Mouse (Mus musculus) neural tube, embryonic 14.5 days (tissue): ENCODE data around the gene Rs1. TPM values are rescaled to one million over a fixed set of nuclear protein-coding genes. Genes with fewer than 3 reads are reported as not detected.

Experiments used
- ATAC-seq: fragments of 200-750 bp; cut with Nextera tagmentation; 2 replicates; pipeline ENCODE4 v1.8.0; 2017; ENCODE audit warnings: low read depth, mild to moderate bottlenecking, moderate TSS enrichment, moderate library complexity
- H3K27ac ChIP-seq: fragments of 300-500 bp; sonication (generic); 2 replicates; pipeline ENCODE4 v1.5.1; 2014; ENCODE audit warnings: low read depth, mild to moderate bottlenecking, control low read depth, low read length, moderate library complexity, mixed read lengths
- H3K27me3 ChIP-seq: fragments of 300-500 bp; sonication (generic); 2 replicates; pipeline ENCODE4 v1.6.1; 2014; ENCODE audit warnings: low read length; ENCODE audit not compliant: control insufficient read depth, insufficient read depth
- H3K36me3 ChIP-seq: fragments of 300-500 bp; sonication (generic); 2 replicates; pipeline ENCODE4 v1.6.1; 2014; ENCODE audit warnings: low read length, mixed read lengths; ENCODE audit not compliant: control insufficient read depth, insufficient read depth
- H3K4me1 ChIP-seq: fragments of 300-500 bp; sonication (generic); 2 replicates; pipeline ENCODE4 v1.6.1; 2014; ENCODE audit warnings: low read length; ENCODE audit not compliant: control insufficient read depth, insufficient read depth
- H3K4me2 ChIP-seq: fragments of 300-500 bp; sonication (generic); 2 replicates; pipeline ENCODE4 v1.6.1; 2014; ENCODE audit warnings: mild to moderate bottlenecking, low read depth, low read length, control low read depth
- H3K4me3 ChIP-seq: fragments of 300-500 bp; sonication (generic); 2 replicates; pipeline ENCODE4 v1.5.1; 2014; ENCODE audit warnings: low read depth, low read length, control low read depth, mixed read lengths
- H3K9ac ChIP-seq: fragments of 300-500 bp; sonication (generic); replicated peaks from 2 replicates; pipeline ENCODE4 v1.6.1; 2014; ENCODE audit warnings: low read depth, mild to moderate bottlenecking, control low read depth, low read length, mixed read lengths
- H3K9me3 ChIP-seq: fragments of 300-500 bp; sonication (generic); 2 replicates; pipeline ENCODE4 v1.6.1; 2016; ENCODE audit warnings: low read length; ENCODE audit not compliant: control insufficient read depth
- WGBS: fragments of 180-500 bp; shearing (Covaris S2); extraction: QIAGEN DNeasy Blood & Tissue Kit; methylation state at CpG from one replicate; pipeline ENCODE4 v1.1.7; 2014; 5-methylcytosine and 5-hydroxymethylcytosine counted together
- polyA plus RNA-seq: library from polyadenylated mRNA; unstranded; fragments of >200 nt; fragmentation: Nextera tagmentation; extraction: Ambion mirVana; gene quantifications from 2 replicates; pipeline ENCODE4 v1.2.1, GENCODE M21; 2014

Gene Rs1
- polyA plus RNA-seq, 1 experiment from 2014 or later, result 0.08 TPM

DNA sequence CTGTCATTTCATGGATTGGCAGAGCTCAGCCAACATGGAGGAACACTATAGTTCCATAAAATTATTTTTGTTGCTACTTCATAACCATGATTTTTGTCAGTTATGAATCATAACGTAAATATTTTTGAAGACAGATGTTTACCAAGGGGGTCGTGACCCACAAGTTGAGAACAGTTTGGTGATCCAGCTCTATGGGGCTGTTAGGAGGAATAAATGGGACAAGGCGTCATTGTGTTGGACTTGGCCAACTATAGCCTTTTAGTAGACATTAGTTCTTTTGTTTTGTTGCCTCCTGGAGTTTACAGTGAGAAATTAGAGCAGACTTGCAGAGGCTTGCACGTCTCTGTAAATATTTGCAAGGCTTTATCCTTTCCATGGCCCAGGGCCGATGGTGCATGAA lies 14.5 kb downstream of the Rs1 start:
- H3K4me2 ChIP-seq, result no peak overlapping the region
- no peaks in the 10 kb centered on the region for H3K36me3 ChIP-seq
- H3K4me3 ChIP-seq, result no peak overlapping the region
- H3K27ac ChIP-seq, result no peak overlapping the region
- no peaks in the 10 kb centered on the region for H3K4me1 ChIP-seq
- 0 out of 2 replicates have a peak, but pooled peaks cover 3% of the 10 kb centered on the region for H3K27me3 ChIP-seq
- ATAC-seq, result no peak
- WGBS, result 82% methylated on average over 5 of the region's 5 CpGs
- H3K9me3 ChIP-seq, result no peaks in the 10 kb centered on the region
- no peak overlapping the region for H3K9ac ChIP-seq

DNA sequence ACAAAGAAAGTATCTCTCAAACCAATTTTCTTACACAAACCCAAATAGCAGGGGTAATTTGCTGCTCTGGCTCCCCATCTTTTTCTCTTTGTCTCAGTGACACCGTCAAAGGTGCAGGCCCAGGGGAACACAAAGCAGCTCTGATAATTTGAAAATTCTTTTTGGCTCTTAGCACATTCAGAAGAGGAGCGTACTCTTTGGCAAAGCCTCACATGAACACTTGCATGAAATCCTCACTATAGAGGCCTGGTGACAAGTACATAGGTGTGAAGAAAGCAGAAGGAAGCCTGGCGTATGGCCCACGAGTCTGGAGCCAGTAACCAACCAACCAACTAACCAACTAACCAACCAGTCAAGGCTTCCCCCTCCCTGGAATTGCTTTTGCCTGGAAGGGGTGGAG lies 27.1 kb downstream of the Rs1 start:
- Histone ChIP-seq H3K27me3 (no peaks in the 10 kb centered on the region), H3K27ac (no peak overlapping the region), H3K4me3 (no peak overlapping the region), H3K9me3 (no peaks in the 10 kb centered on the region), H3K9ac (no peak overlapping the region), H3K36me3 (no peaks in the 10 kb centered on the region), H3K4me1 (no peaks in the 10 kb centered on the region), H3K4me2 (no peak overlapping the region)
- WGBS, result 78% methylated on average over 4 of the region's 4 CpGs
- no peak for ATAC-seq

DNA sequence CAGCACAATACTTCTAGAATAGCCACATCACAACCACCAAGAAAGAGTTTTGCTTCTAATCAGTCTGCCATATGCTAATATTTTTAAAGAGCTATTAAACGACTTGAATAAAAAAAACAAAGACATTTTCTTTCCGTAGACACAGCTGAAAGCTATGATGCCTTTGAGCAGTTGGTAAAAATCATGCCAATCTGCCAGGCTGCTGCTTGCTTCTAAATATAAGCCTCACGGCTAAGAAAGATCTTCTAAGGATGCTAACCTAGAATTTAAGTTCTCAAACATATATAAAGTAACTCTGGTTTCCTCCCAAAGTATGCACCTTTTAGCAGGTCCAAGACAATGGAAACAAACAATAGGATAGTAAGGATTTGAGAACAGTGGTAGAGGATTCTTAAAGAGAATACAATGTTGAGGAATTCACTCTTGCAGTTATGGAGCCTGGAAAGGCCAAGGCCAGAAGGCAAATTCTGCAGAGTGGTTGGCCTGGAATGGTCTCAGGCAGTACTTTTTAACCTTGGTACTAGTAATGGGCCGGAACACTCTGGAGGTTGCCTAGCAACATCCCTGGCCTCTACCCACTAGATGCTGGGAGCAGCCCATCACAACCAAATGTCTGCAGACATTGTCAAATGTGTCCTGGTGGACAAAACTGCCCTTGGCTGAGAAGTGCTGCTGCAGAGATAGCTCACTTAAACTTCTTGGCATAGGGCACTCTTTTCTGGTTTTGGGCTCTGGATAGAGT lies 36.8 kb downstream of the Rs1 start:
- Histone ChIP-seq H3K36me3 (no peaks in the 10 kb centered on the region), H3K9me3 (no peaks in the 10 kb centered on the region), H3K27ac (no peak overlapping the region), H3K4me3 (no peak overlapping the region), H3K4me2 (no peak overlapping the region), H3K9ac (no peak overlapping the region), H3K27me3 (no peaks in the 10 kb centered on the region), H3K4me1 (no peaks in the 10 kb centered on the region)
- WGBS, result 75% methylated on average over 4 of the region's 4 CpGs
- no peak for ATAC-seq

DNA sequence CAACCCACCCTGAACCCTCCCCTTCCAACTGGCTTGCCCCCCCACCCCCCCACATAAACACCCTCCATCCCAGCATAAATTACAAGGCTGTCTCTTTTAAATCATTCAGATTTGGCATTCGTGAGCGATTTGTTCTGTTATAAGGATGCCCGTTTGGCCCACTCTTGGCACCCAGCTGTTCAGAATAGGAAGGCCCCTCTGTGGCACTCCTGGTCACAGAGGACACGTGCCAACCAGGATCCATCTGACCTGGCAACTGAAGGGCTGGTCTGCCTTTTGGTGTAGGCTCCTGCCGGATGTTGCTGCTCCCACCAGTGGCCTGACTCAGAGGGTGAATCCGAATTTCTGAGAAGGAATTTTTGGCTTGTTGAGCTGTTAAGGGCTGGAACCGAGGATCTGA lies 40.4 kb downstream of the Rs1 start:
- H3K4me3 ChIP-seq, result no peak overlapping the region
- 82% methylated on average over 7 of the region's 7 CpGs for WGBS
- no peaks in the 10 kb centered on the region for H3K36me3 ChIP-seq
- no peaks in the 10 kb centered on the region for H3K4me1 ChIP-seq
- H3K4me2 ChIP-seq, result no peak overlapping the region
- no peaks in the 10 kb centered on the region for H3K27me3 ChIP-seq
- H3K9ac ChIP-seq, result no peak overlapping the region
- no peaks in the 10 kb centered on the region for H3K9me3 ChIP-seq
- no peak for ATAC-seq
- no peak overlapping the region for H3K27ac ChIP-seq

Other genes starting within 250 kb of the Rs1 start
- 3.2 and 18.8 TPM in 2 replicates for gene Ppef1, start 32.2 kb upstream of the Rs1 start, polyA plus RNA-seq
- 0.16 and 0.17 TPM in 2 replicates for gene Gja6, start 139.0 kb downstream of the Rs1 start, polyA plus RNA-seq
- 6.4 and 10.7 TPM in 2 replicates for gene Cdkl5, start 226.7 kb downstream of the Rs1 start, polyA plus RNA-seq